Mouse (Mus musculus) myocyte (in vitro differentiated cells): ENCODE data around the gene Samd1. TPM values are rescaled to one million over a fixed set of nuclear protein-coding genes. Genes with fewer than 3 reads are reported as not detected.

Source experiments
- H3K27me3 ChIP-seq: one replicate; pipeline ENCODE4 v1.6.1; 2011; ENCODE audit not compliant: control insufficient read depth, insufficient read depth, insufficient read length
- H3K36me3 ChIP-seq: one replicate; pipeline ENCODE4 v1.6.1; 2011; ENCODE audit not compliant: control insufficient read depth, insufficient read depth
- H3K4me2 ChIP-seq: one replicate; pipeline ENCODE4 v1.6.1; 2011; ENCODE audit warnings: low read depth, control low read depth
- H3K4me3 ChIP-seq: one replicate; pipeline ENCODE4 v1.5.1; 2011; ENCODE audit warnings: mild to moderate bottlenecking, control low read depth, moderate library complexity
- H3K79me2 ChIP-seq: one replicate; pipeline ENCODE4 v1.6.1; 2011; ENCODE audit not compliant: control insufficient read depth, insufficient read depth
- H3ac ChIP-seq: one replicate; pipeline ENCODE4 v1.6.1; 2011; ENCODE audit not compliant: control insufficient read depth, insufficient read length
- CEBPB ChIP-seq: IDR thresholded peaks from 2 replicates; pipeline ENCODE4 v1.6.1; 2011; ENCODE audit warnings: mild to moderate bottlenecking, moderate library complexity; ENCODE audit not compliant: poor library complexity, insufficient read depth, severe bottlenecking
- E2F4 ChIP-seq: IDR thresholded peaks from one replicate; pipeline ENCODE4 v1.6.1; 2011; ENCODE audit warnings: mild to moderate bottlenecking, control low read depth, moderate library complexity; ENCODE audit not compliant: insufficient read depth
- MAX ChIP-seq: IDR thresholded peaks from one replicate; pipeline ENCODE4 v1.6.1; 2011; ENCODE audit warnings: low read depth, mild to moderate bottlenecking, control low read depth
- MYOD1 ChIP-seq, 3 experiments: IDR thresholded peaks; one replicate each; pipeline ENCODE4 v1.6.1; 2011; ENCODE audit warnings: control low read depth in 2 of 3, low read depth in 2 of 3, mild to moderate bottlenecking in 2 of 3, moderate library complexity in 1 of 3; ENCODE audit not compliant: insufficient read length in 2 of 3, control insufficient read depth in 1 of 3
- MYOG ChIP-seq, 3 experiments: IDR thresholded peaks; one replicate each; pipeline ENCODE4 v1.6.1; 2011; ENCODE audit warnings: control low read depth in 2 of 3, low read depth in 2 of 3, mild to moderate bottlenecking in 2 of 3; ENCODE audit not compliant: insufficient read length in 2 of 3, control insufficient read depth in 1 of 3, insufficient read depth in 1 of 3
- POLR2A ChIP-seq: IDR thresholded peaks from one replicate; pipeline ENCODE4 v1.6.1; 2011; ENCODE audit warnings: low read depth, mild to moderate bottlenecking, control low read depth, moderate library complexity; ENCODE audit not compliant: insufficient read length
- POLR2AphosphoS2 ChIP-seq: IDR thresholded peaks from one replicate; pipeline ENCODE4 v1.6.1; 2011; ENCODE audit warnings: low read depth, control low read depth; ENCODE audit not compliant: insufficient read length
- REST ChIP-seq: IDR thresholded peaks from one replicate; pipeline ENCODE4 v1.6.1; 2011; ENCODE audit warnings: mild to moderate bottlenecking, control low read depth, moderate library complexity; ENCODE audit not compliant: insufficient read depth, insufficient read length
- SRF ChIP-seq: IDR thresholded peaks from one replicate; pipeline ENCODE4 v1.6.1; 2011; ENCODE audit warnings: low read depth; ENCODE audit not compliant: control insufficient read depth, insufficient read length
- TCF12 ChIP-seq: IDR thresholded peaks from one replicate; pipeline ENCODE4 v1.6.1; 2011; ENCODE audit warnings: mild to moderate bottlenecking, control low read depth; ENCODE audit not compliant: poor library complexity, insufficient read depth, severe bottlenecking
- TCF3 ChIP-seq: IDR thresholded peaks from one replicate; pipeline ENCODE4 v1.6.1; 2011; ENCODE audit warnings: low read depth, control low read depth; ENCODE audit not compliant: insufficient read length
- USF1 ChIP-seq: IDR thresholded peaks from one replicate; pipeline ENCODE4 v1.6.1; 2011; ENCODE audit warnings: low read depth, mild to moderate bottlenecking, control low read depth, moderate library complexity
- polyA plus RNA-seq: library from polyadenylated mRNA; unstranded; fragments of >200 nt; fragmentation: generic; extraction: Trizol; gene quantifications from one replicate; pipeline ENCODE4 v1.2.1, GENCODE M21; 2012; ENCODE audit warnings: missing spikeins

Gene Samd1
- polyA plus RNA-seq, 1 experiment: 30.6 TPM

- Histone ChIP-seq H3K36me3 (no peaks in the 10 kb centered on the region), H3K27me3 (no peaks in the 10 kb centered on the region), H3K4me2 (peak overlapping the region; percentile 65), H3K4me3 (no peak overlapping the region), H3ac (no peak overlapping the region), H3K79me2 (no peaks in the 10 kb centered on the region)
- TF ChIP-seq MYOG (IDR thresholded peaks at IDR 0.05; ENCODE audit: control insufficient read depth in 1 of 3, insufficient read depth in 1 of 3, insufficient read length in 2 of 3, low read depth in 2 of 3) (no peak), POLR2A (no peak), TCF3 (no peak), E2F4 (no peak)
Observed at GRCm38 (mm10) chr8:84023631-84024030, 26.2 kb downstream of the Samd1 start.

- H3K27me3 ChIP-seq: no peaks in the 10 kb centered on the region
- H3K4me3 ChIP-seq: no peak overlapping the region
- H3ac ChIP-seq: no peak overlapping the region
- TF ChIP-seq SRF (no peak), MYOG (IDR thresholded peaks at IDR 0.05; ENCODE audit: control insufficient read depth in 1 of 3, insufficient read depth in 1 of 3, insufficient read length in 2 of 3, low read depth in 2 of 3) (peak in 1 of 3 experiments; percentile 27)
- no peaks in the 10 kb centered on the region for H3K79me2 ChIP-seq
- peak overlapping the region; percentile 65 for H3K4me2 ChIP-seq
- H3K36me3 ChIP-seq: no peaks in the 10 kb centered on the region
Observed at GRCm38 (mm10) chr8:84024171-84024570, 26.7 kb downstream of the Samd1 start.

DNA sequence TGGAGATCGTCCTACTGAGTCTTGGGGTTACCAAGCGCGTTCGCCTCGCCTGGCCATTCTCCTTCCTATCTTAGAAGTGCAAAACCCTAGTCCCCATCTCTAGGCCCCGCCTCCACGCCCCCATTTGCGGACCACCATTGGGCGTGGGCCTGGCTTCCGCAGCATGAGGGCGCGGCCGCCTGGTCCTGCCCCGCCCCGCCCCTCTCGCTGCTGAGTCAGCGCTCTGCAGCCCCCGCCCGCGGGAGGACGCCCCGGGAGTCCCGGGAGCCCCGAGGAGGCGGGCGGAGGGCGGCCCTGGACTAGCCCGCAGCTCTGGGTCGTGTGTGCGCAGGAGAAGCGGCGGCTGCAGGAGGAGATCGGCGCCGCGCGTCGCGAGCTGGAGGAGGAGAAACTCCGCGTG lies 28.4 kb downstream of the Samd1 start:
- TF ChIP-seq TCF12: no peak
- Histone ChIP-seq H3K4me2 (no peak overlapping the region), H3K27me3 (no peaks in the 10 kb centered on the region), H3K4me3 (no peak overlapping the region), H3K36me3 (no peaks in the 10 kb centered on the region), H3K79me2 (no peaks in the 10 kb centered on the region), H3ac (no peak overlapping the region)

DNA sequence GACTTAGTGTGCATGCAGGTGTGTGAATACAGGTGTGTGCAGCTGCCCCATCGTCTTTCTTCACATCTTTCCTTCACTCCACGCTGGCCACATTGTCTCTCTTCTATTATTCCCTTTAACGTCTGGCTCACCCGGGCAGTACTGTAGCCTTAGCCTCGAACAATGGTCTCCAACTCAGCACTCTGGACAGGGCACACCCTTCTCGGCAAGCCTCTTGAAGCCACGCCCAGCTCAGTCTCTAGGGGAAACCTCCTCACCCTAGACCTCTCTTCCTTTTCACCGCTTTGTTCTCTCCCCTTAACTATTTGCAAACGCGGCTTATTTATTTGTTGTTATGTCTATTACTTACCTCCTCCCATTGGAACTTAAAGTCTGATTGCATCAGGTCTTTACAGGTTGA lies 30.0 kb downstream of the Samd1 start:
- Histone ChIP-seq H3K36me3 (no peaks in the 10 kb centered on the region), H3K4me3 (no peak overlapping the region), H3K27me3 (no peaks in the 10 kb centered on the region), H3K4me2 (no peak overlapping the region), H3K79me2 (no peaks in the 10 kb centered on the region), H3ac (no peak overlapping the region)
- TF ChIP-seq MYOD1 (IDR thresholded peaks at IDR 0.05; ENCODE audit: control insufficient read depth in 1 of 3, insufficient read length in 2 of 3, low read depth in 2 of 3): no peak
- TF ChIP-seq REST: peak; percentile 71
- no peak for TF ChIP-seq MYOG (IDR thresholded peaks at IDR 0.05; ENCODE audit: control insufficient read depth in 1 of 3, insufficient read depth in 1 of 3, insufficient read length in 2 of 3, low read depth in 2 of 3)

GRCm38 (mm10) chr8:84029272-84029671 lies 31.8 kb downstream of the Samd1 start:
- Histone ChIP-seq H3K27me3 (no peaks in the 10 kb centered on the region), H3K36me3 (no peaks in the 10 kb centered on the region), H3K4me3 (no peak overlapping the region), H3K79me2 (no peaks in the 10 kb centered on the region), H3ac (no peak overlapping the region), H3K4me2 (no peak overlapping the region)
- TF ChIP-seq TCF12 (no peak), MAX (no peak), CEBPB (no peak), SRF (no peak), MYOD1 (IDR thresholded peaks at IDR 0.05; ENCODE audit: control insufficient read depth in 1 of 3, insufficient read length in 2 of 3, low read depth in 2 of 3) (no peak), E2F4 (no peak), MYOG (IDR thresholded peaks at IDR 0.05; ENCODE audit: control insufficient read depth in 1 of 3, insufficient read depth in 1 of 3, insufficient read length in 2 of 3, low read depth in 2 of 3) (no peak), REST (no peak), POLR2AphosphoS2 (no peak), POLR2A (no peak), TCF3 (no peak), USF1 (no peak)

DNA sequence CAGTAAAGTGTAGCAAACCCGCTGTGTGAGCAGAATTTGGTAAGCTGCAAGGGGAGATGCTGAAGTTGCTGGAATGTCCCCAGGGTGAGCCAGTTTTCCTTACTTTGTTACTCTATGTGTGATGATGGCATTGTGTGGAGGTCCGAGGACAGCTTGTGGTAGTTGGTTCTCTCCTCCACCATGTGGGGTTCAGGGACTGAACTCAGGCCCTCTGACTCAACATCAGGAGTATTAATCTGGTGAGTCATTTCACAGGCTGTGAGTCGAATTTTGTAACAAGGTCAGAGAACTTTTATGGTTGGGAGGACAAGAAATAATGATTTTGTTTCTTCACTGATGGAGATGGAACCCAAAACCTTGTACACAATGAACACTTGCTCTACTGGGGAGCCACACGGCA lies 35.3 kb downstream of the Samd1 start:
- TF ChIP-seq POLR2A: no peak
- TF ChIP-seq CEBPB: no peak
- no peak for TF ChIP-seq MYOG (IDR thresholded peaks at IDR 0.05; ENCODE audit: control insufficient read depth in 1 of 3, insufficient read depth in 1 of 3, insufficient read length in 2 of 3, low read depth in 2 of 3)
- no peak for TF ChIP-seq MYOD1 (IDR thresholded peaks at IDR 0.05; ENCODE audit: control insufficient read depth in 1 of 3, insufficient read length in 2 of 3, low read depth in 2 of 3)
- no peak for TF ChIP-seq REST
- TF ChIP-seq TCF3: no peak
- no peak for TF ChIP-seq POLR2AphosphoS2
- TF ChIP-seq E2F4: no peak
- no peak for TF ChIP-seq SRF
- no peak for TF ChIP-seq USF1
- TF ChIP-seq MAX: no peak
- no peak for TF ChIP-seq TCF12
- no peak overlapping the region for H3K4me3 ChIP-seq

More for the DNA sequence above, 35.3 kb downstream of the Samd1 start:
- Histone ChIP-seq H3K79me2 (no peaks in the 10 kb centered on the region), H3K4me2 (peak overlapping the region; percentile 37), H3K27me3 (no peaks in the 10 kb centered on the region), H3K36me3 (no peaks in the 10 kb centered on the region), H3ac (no peak overlapping the region)
